Mouse (Mus musculus) adrenal gland, postnatal 36 days (tissue): Measurements from ENCODE around the gene Gm14496. TPM values are rescaled to one million over a fixed set of nuclear protein-coding genes. Genes with fewer than 3 reads are reported as not detected.
"Not testable (repeated sequence)": the region's sequence is repeated elsewhere in the genome, so short reads cannot be mapped to it uniquely, and the experiment has no call there.

Experiments used
- DNase-seq, 2 experiments: peaks; one replicate each; pipeline ENCODE4 v3.0.0; 2021; ENCODE audit warnings: mixed read lengths in 1 of 2
- long read RNA-seq, 2 experiments: library from polyadenylated mRNA; stranded (forward); transcript quantifications; one replicate each; pipeline ENCODE4 v2.0.0; 2021; ENCODE audit warnings: borderline sequencing depth in 2 of 2
- total RNA-seq, 2 experiments: library from RNA; stranded (reverse); gene quantifications; 2 replicates each; pipeline ENCODE4 v1.2.3; 2021

Gm14496 gene
- not detected for total RNA-seq
- long read RNA-seq, experiment 1, result 0 reads
- long read RNA-seq, experiment 2, result 0 reads

DNA sequence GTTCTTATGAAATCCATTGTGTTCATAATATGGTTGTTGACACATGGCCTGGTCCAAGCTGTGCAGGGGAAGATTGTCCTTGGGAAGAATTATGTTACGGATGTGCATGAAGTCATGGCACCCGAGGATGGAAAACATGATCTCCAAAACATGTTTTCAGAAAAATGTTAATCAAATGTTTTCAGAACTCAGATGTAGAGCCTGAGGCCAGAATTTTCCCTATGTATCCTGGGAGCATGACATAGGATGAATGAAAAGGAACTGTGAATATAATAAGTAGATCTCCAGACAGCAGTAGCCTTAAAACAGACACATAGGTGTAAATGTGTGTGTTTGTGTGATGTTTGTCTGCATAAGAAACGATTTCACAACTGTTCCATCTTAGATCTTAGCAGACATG lies at the start of gene Gm14496:
Gm14496 (plus strand) TSS at position 301 of the 400 bp plus-strand sequence.
- DNase-seq, result no peak

GRCm38 (mm10) chr2:181952747-181953680 lies 37.9 kb upstream of the Gm14496 start:
- not testable (repeated sequence) for DNase-seq

- DNase-seq, result no peak
Observed at GRCm38 (mm10) chr2:181968395-181968794, 22.5 kb upstream of the Gm14496 start.

DNA sequence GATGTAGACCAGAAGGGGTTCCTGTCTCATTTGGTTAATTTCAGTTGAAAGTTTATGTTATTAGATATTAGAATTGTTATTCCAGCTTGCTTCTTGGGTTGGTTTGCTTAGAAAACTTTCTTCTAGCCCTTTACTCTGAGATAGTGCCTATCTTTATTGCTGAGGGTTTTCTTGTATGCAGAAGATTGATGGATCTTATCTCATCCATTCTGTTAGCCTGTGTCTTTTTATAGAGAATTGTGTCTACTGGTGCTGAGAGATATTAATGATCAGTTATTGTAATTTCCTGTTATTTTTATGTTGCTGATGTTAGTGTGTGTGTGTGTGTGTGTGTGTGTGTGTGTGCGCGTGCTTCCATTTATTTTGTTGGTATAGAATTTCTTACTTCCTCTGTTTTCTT lies 21.7 kb upstream of the Gm14496 start:
- no peak for DNase-seq

DNA sequence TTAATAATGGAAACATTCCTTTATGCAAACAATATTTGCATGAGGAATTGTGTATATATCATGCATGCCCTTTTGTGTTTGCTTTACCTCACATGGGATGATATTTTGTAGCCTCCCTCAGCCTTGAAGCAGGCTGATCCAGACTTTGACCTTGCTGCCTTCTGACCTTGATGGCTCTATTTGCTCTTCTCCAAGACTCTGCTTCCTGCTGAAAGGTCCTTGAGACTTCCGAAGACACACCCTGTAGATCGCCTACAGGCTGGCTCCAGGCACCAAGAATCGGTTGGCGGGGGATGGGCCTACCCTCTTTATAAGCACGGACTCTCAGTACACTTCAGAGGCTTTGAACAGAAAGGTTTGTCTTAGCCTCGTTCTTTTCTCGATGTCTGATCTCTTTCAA lies 9.0 kb upstream of the Gm14496 start:
- not testable (repeated sequence) for DNase-seq

Other genes with a start within 250 kb of the Gm14496 start
- 1 to 10 TPM; 2.7 to 3.7 TPM for gene Myt1, start 227.8 kb upstream of the Gm14496 start, total RNA-seq
- 10 to 100 TPM; 50.4 to 70.0 TPM for gene Pcmtd2, start 153.3 kb upstream of the Gm14496 start, total RNA-seq
- gene Polr3k, start 126.8 kb upstream of the Gm14496 start, total RNA-seq, result 10 to 100 TPM; 16.6 to 19.2 TPM